Mouse (Mus musculus): ENCODE results near the gene Defb45.

- TF ChIP-seq CTCF (IDR thresholded peaks at IDR 0.05; ENCODE audit: low read depth, low read length) (peak; percentile 21; the same call in 1 of the 2 replicates), GATA2 (IDR thresholded peaks at IDR 0.05; ENCODE audit: borderline replicate concordance, low read depth, low read length) (no peak), GATA1 (IDR thresholded peaks at IDR 0.05; ENCODE audit: borderline replicate concordance, low read length) (no peak), POLR2AphosphoS5 (IDR thresholded peaks at IDR 0.05; ENCODE audit: insufficient replicate concordance, low read depth, low read length) (no peak)
These were observed 26.9 kb downstream of the Defb45 start, which contains the start of gene Defb21 for GRCm38 (mm10) chr2:152572114-152572794.
